Mouse (Mus musculus): ENCODE results near the gene Havcr1.

DNA sequence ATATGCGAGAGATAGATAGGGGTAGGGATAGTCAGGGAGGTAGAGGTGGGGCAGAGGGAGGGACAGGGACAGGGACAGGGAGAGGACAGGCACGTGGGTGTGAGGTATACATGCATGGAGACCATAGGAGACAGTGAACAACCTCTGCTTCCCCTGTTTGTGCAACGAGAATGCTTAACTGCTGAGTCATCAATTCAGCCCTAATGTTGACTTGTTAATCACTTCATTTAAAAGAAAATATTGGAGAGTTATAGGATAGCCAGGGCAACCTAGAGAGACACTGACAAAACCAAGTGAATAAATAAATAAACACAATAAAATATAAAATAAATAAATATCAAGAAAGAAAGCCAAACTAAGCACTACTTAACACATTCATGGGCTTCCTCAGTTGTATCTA lies 42.0 kb downstream of the Havcr1 start:
- TF ChIP-seq POLR2A (IDR thresholded peaks at IDR 0.05; ENCODE audit: low read depth, low read length) (no peak), CTCF (conservative IDR thresholded peaks at IDR 0.05; ENCODE audit: insufficient read depth, insufficient read length, low read depth, low read length) (no peak)

All from kidney, adult 2 months (tissue).